Mouse (Mus musculus) mouse trophoblast stem cell (cell line): ENCODE results near the gene Gm42674.

Experiments
- in situ Hi-C, 2 experiments: fragments of 300-500 bp; cut with MseI, MboI; formaldehyde crosslinking; loops; 2 replicates in 1 of 2; 3 replicates in 1 of 2; pipeline ENCODE4 v1.15.1; 2025

The Gm42674 gene

DNA sequence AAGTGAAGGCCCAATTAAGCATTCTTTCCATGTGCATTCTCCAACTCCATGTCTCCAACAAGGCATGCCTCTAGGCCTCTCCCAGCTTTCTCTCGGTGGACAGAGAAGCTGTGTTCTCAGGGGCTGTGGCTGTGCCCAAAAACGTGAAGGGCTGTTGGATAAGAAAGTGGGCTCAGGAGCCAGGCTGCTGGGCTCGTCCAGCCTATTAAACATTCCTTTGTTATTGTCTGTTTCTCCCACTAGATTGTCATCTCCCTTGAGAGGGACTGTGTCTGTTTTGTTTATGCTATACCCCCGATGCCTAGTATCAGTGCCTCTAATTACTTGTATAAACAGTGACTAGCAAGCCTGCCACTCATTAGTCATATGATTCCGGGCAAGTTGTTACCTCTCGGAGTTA, 4.0 kb upstream of the Gm42674 start:
- in situ Hi-C loops = no loop called here

GRCm38 (mm10) chr3:90598212-90598611, 3.5 kb upstream of the Gm42674 start:
- in situ Hi-C loops = no loop called here

DNA sequence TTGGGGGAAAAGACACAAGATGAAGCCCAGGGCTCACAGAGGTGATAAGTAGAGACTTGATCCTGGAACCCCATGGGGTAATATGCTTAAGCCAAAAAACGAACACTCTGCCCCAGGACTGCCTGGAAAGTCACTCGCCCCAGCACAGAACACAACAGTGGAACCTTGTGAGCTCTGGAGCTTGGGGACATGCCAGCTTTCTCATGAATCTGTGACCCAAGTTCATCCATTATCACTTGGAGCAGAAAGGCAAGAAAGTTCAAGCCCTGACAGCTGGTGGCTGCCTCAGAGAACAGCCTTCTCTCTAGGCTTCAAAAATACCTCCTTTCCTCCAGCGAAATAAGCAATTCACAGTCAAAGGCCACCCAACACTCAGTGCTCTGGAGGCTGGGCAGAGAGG, 2.3 kb upstream of the Gm42674 start:
- in situ Hi-C loops = no loop called here

DNA sequence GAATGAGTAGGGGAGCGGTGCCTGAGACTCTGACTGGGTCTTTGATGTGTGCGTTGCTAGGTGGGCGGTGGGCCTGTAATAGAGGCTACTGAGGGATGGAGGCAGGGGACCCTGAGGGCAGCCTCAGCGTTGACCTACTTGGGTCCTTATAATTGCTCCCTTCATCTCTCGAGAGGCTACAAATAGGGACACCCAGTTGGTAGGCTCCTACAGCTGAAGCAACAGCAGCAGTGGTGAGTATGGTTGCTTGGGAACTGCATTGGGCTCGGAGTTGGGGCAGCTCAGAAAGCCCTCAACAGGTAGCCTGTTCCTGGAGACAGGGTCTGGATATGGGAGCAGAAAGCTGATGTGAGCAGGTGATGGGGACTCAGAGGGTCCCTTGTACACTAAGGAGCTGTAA, 1.7 kb upstream of the Gm42674 start:
- in situ Hi-C loops = no loop called here

GRCm38 (mm10) chr3:90600458-90601195, 1.1 kb upstream of the Gm42674 start:
- in situ Hi-C loops = no loop called here

GRCm38 (mm10) chr3:90603623-90604022, 1.9 kb downstream of the Gm42674 start, which contains the start of gene S100a4:
TSS of gene S100a4 (plus strand) at chr3:90603771.
- in situ Hi-C loops = no loop called here

DNA sequence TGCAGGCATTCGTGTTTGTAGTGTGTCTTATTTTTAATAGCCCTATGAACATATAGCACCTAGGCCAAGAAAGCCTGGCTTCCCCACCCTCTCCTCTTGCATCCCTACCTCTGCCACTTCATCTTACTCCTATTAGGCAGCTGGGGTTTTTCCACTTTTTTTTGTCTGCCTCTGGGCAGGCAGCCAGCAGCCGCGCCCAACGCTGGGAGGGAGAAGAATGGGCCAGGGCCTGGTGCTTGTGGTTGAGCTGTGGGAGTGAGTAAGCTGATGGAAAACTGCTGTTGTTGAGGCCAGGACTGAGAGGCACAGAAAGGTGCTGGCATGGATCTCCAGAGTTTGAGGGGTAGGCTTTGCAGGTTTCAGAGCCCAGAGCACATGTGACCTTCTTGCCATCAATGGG, 2.7 kb downstream of the Gm42674 start:
- in situ Hi-C loops = no loop called here

DNA sequence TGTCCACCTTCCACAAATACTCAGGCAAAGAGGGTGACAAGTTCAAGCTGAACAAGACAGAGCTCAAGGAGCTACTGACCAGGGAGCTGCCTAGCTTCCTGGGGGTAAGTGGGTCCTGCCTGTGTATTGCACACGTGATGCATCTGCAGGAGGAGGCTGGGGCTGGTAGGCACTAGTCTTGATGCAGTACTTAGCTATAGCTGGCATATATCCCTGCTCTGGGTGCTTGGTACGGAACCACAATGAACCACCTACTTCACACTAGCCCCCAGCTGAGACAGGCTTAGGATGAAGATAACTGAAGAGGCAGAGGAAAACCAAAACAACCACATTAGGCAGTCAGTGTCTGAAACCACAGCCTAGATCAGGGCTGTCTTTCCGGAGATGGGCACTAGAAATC, 3.3 kb downstream of the Gm42674 start:
- in situ Hi-C loops = no loop called here

DNA sequence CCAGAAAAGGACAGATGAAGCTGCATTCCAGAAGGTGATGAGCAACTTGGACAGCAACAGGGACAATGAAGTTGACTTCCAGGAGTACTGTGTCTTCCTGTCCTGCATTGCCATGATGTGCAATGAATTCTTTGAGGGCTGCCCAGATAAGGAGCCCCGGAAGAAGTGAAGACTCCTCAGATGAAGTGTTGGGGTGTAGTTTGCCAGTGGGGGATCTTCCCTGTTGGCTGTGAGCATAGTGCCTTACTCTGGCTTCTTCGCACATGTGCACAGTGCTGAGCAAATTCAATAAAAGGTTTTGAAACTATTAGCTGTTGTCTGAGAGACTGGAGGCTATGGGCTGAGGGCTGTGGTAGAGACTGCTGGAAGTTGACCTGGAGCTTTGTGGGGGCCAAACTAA, 4.0 kb downstream of the Gm42674 start:
- in situ Hi-C loops = no loop called here

DNA sequence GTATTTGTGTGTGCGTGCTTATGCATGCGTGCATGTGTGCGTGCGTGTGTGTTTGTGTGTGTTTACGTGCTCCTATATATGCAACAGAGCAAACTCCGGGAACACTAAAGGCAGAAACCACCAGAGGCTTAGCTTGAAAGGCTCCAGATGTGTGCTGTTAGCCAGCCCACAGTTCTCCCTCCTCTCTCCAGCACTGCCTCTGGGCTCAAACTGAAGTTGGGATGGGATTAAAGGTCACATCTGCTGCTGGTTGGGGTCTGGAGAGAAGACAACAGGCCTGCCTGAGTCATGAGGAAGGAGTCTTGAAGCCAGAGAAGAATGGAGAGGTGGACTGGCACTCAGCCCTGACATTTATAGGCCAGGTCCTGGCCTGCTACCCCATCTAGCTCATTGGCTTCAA, 4.5 kb downstream of the Gm42674 start:
- in situ Hi-C loops = no loop called here

GRCm38 (mm10) chr3:90607361-90607760, 5.7 kb downstream of the Gm42674 start:
- in situ Hi-C loops = no loop called here

DNA sequence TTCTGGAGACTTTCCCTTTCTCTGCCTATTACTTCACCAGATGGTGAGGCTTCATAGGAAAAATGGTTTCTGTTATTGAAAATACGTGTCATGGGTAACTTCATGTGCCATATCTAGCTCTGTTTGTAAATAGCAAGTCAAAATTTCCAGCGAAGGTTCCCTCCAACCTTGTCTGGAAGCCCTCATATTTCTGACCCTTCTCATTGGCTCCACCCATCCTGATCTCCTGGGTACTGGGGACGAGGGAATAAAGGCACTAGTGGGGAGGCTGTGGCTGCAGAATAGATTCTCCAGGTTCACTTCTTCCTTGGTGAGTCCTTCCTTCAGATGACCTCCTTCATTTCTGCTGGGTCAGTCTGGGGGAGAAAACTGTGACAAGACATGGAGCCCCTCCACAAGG, 6.5 kb downstream of the Gm42674 start, which contains the start of gene S100a5:
S100a5 (plus strand) TSS at position 301 of the 400 bp plus-strand sequence.
- in situ Hi-C loops = no loop called here

GRCm38 (mm10) chr3:90609102-90609501, 7.4 kb downstream of the Gm42674 start:
- in situ Hi-C loops = no loop called here

DNA sequence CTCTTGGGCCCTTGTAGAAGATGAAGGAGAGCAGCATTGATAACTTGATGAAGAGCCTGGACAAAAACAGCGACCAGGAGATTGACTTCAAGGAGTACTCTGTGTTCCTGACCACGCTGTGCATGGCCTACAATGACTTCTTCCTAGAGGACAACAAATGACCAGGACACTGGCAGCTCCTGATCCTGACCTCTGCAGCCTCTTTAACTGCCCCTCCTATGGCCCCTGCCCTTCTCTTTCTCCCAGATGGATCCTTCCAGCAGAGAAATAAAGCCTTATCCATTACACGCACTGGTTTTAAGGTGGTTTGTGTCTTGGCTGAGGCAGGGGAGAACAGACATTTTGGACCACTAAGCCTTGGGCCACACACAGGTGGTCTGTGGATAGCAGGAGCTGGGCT, 9.8 kb downstream of the Gm42674 start:
- in situ Hi-C loops = no loop called here

DNA sequence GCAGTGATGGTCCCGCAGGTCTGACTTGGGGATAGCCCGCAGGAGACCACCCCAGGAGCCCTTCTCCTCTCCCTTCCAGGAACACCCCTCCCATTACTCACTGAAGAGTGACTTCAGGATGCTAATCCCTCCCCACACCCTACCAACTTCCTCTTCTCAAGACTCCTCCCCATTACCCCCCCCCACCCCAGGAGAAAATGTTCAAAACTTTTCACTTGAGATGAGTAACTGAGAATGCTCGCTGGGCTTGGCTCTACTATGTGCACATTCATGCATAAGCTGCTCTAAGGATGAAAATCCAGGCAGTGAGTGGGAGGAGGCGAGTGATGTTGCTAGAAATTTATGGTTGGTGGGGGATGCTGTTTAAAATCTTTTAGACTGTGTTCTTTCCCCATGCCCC, 10.4 kb downstream of the Gm42674 start:
- in situ Hi-C loops = no loop called here

DNA sequence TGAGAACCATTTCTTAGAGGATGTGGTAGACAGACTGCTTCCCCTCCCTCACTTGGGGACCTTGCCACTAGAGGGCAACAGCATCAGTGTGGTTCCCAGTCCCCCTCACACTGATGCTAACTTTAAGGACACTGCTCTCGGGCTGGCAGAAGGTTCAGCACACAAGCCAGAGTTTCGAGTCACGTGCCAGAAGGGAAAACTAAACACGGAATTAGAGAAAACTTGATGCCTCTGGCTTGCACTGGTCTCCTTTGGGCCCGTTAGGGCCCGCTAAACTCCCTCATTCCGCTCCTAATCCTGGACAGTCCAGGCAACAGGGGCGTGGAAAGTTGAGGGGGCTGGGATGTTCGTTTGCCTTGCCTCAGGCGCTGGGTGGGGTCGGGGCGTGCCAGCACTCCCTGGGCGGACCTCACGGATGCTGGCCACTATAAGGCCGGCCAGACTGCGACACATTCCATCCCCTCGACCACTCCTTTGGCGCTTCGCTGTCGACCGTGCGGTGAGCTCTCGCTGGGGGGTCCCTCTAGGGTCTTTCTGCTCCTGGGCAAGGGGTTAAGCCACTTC, 11.1 kb downstream of the Gm42674 start, which contains the start of gene S100a6:
S100a6 (plus strand) TSS at position 155 of the 564 bp plus-strand sequence.
- in situ Hi-C loops = no loop called here

- in situ Hi-C loops = no loop called here
Measured at GRCm38 (mm10) chr3:90613461-90614147, 11.9 kb downstream of the Gm42674 start.

DNA sequence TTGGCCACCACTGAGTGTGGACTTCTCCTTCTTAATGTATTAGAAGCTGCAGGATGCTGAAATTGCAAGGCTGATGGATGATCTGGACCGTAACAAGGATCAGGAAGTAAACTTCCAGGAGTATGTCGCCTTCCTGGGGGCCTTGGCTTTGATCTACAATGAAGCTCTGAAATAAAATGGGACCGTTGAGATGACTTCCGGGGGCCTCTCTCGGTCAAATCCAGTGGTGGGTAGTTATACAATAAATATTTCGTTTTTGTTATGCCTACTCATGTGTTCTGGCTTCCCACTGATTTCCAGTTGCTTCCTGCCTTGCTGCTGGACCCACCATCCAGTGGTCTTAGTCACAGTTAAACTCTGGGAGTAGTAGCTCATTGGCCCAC, 12.4 kb downstream of the Gm42674 start:
- in situ Hi-C loops = no loop called here

- in situ Hi-C loops = loop anchor here in 1 of 2 experiments (5.0 kb wide), 1 partner anchor 32 kb away; no protein-coding TSS in a partner anchor
Measured at GRCm38 (mm10) chr3:90614611-90615251, 13.0 kb downstream of the Gm42674 start.

GRCm38 (mm10) chr3:90615415-90615814, 13.7 kb downstream of the Gm42674 start:
- in situ Hi-C loops = loop anchor here in 1 of 2 experiments (5.0 kb wide), 1 partner anchor 33 kb away; no protein-coding TSS in a partner anchor

DNA sequence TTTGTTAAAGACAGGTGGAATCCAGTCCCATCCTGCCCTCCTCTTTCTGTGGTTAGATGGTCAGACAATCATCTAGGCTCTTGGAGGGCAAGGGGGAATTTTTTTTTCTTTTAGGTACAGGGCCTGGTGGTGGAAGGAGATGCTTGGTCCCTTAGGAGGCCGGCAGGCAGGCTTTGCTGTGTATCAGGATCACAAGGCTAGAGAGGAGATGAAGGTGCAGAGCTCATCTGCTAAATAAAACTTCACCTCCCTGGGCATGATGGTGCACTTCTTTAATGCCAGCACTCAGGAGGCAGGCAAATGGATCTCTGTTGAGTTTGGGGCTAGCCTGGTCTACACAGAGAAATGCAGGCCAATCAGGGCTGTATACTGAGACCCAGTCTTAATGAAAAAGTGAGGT, 14.2 kb downstream of the Gm42674 start:
- in situ Hi-C loops = loop anchor here in 1 of 2 experiments (5.0 kb wide), 1 partner anchor 34 kb away; no protein-coding TSS in a partner anchor

- in situ Hi-C loops = loop anchor here in 1 of 2 experiments (5.0 kb wide), 1 partner anchor 35 kb away; no protein-coding TSS in a partner anchor
Measured at GRCm38 (mm10) chr3:90617586-90617985, 15.9 kb downstream of the Gm42674 start.
